Mouse (Mus musculus) left cerebral cortex, postnatal 4 days (tissue): ENCODE data around the gene Spry1. TPM values are rescaled to one million over a fixed set of nuclear protein-coding genes. Genes with fewer than 3 reads are reported as not detected.

ENCODE experiments used
- DNase-seq: peaks from one replicate; pipeline ENCODE4 v3.0.0-alpha.2; 2022
- intact Hi-C: fragments of 180-260 bp; cut with DNase I; formaldehyde crosslinking; loops from one replicate; pipeline ENCODE4 v1.15.1; 2025
- total RNA-seq, 2 experiments: library from RNA; stranded (reverse); gene quantifications; 2 replicates each; pipeline ENCODE4 v1.2.3; 2021

The Spry1 gene
- total RNA-seq, 2 experiments from 2014 or later, result 15.2 to 15.6 TPM

DNA sequence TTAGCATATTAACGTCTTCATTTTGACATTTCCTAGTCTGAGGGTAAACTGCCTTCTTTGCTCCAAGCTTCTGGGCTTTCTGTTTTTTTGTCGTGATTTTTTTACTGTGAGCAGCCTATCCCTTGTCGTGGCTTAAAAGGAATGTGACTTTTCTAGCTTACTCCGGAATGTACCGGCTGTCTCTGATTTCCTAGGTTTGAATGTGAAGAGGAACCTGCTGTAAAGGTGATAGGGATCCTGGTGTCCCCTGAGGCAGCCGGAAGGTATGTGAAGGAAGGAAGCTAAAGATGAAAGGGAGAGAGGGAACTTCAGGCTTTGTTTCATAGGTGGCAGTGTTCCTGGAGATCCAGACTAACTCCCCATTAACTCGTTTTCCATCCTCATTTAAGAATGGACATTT is 28.0 kb downstream of the Spry1 start:
- intact Hi-C loops, result no loop called here
- DNase-seq, result no peak

DNA sequence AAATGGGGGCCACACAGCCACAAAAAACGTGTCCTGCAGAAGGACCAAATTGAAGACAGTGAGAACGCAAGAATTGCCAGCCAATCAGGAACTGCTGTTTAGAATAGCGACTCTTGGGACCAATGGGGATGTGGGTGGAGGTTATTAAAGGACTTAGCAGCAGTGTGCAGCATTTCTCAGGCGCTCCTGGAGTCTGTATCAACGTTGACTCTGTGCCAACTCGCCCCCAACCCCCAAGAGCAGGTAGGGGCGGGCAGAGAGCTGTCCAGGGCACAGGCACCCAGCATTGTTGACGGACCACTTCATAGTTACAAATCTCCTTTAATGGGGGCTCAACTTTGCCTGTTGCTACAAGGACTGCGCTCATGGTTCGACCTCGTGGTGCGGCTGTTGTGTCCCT is 28.9 kb downstream of the Spry1 start:
- intact Hi-C loops, result no loop called here
- DNase-seq, result no peak

DNA sequence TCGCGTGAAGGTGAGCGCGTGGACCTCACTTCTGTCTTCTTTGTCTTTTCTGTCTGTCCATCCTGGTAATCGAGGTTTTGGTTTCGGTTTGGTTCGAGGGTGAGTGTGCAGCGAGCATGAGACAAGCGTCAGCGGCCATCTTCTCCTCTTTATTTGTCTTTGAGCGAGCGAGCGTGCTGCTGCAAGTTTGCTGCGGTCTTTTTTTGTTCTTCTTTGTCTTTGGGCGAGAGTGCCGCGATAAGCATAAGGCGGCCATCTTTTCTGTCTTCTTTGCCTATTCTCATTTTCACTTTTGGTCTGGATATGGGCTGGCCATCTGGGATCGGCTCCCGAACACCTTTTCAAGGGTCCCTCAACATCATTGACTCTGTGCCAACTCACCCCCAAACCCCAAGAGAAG is 29.4 kb downstream of the Spry1 start:
- intact Hi-C loops, result no loop called here

DNA sequence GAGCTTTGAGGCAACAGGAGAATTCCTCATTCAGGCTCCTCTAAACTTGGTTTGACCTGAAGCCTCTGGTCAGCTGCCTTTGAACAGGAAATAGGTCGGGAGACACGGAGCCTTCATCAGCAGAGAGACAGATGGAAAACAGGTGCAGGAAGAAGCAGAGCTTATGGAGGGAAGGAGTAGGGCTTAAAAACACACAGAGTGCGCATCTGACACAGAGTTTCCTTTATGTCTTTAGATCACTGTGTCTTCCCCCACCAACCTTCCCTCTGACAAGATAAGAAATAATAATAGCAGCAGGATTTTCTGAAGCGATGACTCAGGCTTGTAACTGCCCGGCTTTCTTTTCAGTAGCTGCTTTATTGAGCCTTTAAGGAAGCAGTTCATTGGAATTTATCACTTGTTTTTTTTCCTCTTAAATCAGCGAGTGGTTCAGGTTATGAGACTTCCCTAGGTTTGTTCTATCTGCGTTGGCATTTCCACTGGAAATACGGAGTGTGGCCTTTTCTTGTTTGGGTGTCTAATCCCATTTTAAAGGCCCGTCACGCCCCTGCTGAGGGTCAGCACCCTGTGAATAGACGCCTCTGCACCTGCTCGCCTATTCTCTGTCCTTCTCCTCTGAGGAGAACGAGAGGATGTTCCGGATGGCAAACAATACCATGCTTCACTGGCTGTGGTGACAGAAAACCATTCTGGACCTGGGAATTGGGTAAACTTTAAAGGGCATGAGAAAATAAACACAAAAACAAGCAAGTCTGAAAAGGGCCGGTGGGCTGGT is 32.7 kb downstream of the Spry1 start:
- DNase-seq, result no peak
- intact Hi-C loops, result no loop called here

More for the DNA sequence above, 29.4 kb downstream of the Spry1 start:
- DNase-seq, result no peak

DNA sequence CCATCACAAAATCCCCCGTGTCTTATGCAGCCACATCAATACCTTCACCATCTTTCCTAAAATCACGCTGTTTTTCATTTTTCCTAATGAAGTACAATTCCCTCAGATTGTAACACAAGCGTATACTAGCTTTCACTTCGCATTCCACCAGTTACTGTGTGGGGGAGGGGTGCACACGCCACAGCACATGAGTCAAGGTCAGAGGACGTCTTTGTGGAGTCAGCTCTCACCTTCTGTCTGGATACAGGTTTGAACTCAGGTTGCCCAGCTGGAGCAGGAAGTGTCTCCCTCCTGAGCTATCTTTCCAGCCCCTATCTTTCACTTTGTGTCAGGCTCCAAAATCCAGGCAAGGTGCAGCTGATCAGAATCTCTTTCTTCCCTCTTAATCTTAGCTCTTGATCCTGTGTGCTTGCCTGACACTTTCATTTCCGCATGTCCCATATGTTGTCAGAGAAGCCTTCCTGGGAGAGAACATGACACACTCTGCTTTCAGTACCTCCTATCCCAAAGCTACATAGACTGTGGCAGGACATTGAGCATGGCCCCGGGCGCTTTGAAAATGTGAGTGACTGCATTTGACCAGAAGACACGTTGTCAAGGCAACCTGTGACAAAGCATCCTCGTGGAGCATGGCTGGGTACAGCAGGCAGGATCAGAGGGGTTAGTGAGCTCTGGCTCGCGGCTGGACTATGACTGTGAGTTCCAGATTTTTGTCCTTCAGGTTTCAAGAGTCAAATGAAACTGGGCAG is 33.9 kb downstream of the Spry1 start:
- peak; percentile 23 for DNase-seq
- intact Hi-C loops, result no loop called here

DNA sequence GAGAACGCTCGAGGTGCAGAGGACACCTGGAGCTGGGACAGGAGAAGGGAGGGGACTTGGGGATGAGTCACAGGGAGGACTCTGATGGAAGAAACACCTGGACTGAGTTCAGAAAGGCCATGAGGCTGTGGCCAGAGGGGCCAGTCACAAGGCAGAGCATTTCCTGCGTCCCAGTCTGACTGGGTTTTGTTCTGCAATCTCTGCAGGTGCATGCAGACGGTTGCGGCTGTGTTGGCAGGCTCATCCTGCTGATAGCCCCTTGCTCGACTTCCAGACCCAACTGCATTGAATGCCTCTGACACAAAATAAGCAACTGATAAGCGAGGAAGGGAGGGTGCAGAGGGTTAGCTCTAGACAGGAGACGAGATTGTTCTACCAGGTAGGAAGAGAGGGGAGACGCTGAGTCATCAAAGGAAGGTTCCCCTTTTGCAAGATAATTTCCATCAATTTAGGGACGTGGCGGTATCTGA is 35.3 kb downstream of the Spry1 start:
- intact Hi-C loops, result no loop called here
- DNase-seq, result no peak

DNA sequence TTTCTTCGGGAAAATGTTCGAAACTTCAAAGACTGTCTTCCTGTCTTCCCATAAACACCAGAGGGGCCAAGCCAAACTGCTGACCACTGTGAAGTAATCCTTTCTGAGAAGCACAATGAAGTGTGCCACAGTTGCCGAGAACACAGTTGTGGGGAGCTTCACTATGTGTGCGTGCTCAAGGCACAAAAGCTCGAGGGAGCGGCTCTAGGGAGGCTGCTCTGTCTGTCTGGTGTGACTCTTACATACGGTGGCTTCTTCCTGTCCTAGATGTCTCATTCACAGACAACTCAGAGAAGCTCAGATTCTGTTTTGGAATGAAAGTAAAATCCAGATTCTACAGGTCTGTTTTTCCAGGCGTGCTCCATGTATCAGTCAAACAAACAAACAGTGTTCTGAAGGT is 36.5 kb downstream of the Spry1 start:
- DNase-seq, result no peak
- intact Hi-C loops, result no loop called here

DNA sequence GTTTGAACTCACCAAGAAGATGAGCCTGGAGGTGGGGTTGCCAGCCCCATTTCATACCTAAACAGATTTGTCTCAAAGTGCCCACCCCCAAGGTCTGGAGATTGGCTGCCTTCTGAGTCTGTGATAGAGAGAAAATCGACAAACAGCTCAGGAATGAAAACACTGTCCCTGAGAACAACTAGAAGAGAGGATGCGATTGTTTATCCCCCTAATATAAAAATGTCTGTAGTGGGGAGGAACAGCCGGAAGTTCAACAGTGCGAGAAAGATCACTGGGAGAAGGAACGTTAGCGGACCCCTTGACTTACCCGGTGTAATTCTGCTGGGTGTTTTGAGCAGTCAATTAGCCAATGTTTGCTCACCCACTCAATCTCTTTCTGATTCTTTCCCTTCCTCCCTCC is 46.5 kb downstream of the Spry1 start:
- intact Hi-C loops, result no loop called here
- DNase-seq, result no peak

DNA sequence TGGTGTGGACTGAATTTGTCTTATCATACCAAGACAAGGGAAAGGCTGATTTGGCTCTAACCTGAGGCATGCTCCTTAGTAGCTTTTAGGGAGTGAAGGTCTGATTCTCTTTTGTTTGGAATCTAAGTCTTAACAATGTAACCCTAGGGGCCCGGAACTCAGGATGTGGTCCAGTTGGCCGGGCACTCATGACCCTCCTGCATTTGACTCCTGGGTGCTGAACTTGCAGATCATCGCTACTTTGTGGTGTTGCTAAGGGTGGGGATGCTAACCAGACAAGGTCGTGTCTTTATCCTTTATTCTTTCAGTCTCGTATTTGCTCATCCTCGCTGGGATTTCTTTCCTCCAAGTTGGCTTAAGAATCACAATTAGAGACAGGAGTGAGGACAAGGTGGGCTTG is 47.0 kb downstream of the Spry1 start:
- intact Hi-C loops, result no loop called here
- no peak for DNase-seq

DNA sequence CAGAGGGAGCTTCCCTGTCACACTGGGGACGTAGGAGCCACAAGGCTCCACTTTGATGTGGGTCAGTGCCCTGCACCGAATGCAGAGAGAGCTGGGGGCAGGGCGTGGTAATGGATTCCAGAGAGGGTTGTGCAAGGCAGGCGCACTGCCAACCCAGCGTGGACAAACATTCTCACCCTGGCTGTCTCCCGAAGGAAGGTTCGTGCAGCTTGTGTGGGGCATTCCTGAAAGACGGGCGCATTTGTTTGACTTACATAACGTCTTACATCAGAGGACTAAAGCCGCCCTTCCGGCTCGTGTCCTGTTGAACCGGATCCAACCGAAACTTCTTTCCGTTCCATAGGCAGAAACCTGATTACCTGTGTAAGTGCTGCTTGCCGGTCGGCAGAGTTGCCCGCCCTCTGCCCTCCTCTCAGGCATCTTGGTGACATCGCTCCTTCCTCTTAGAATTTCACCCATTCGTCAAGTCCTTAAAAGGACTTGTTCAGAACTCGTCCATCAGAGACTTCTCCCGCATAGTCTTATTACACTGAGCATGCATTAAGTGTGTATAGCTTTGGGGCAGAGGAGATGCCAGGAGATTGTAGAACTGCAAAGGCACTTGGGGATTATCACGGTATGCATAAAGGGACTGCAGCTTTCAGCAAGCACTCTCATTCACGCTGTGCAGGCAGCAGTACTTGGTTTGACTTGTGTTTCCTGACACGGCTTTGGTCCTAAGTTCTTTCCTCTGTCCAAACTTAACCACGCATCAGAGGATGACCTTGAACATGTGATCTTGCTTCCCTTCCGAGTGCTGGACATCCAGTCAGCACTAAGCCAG is 47.6 kb downstream of the Spry1 start:
- intact Hi-C loops, result no loop called here

DNA sequence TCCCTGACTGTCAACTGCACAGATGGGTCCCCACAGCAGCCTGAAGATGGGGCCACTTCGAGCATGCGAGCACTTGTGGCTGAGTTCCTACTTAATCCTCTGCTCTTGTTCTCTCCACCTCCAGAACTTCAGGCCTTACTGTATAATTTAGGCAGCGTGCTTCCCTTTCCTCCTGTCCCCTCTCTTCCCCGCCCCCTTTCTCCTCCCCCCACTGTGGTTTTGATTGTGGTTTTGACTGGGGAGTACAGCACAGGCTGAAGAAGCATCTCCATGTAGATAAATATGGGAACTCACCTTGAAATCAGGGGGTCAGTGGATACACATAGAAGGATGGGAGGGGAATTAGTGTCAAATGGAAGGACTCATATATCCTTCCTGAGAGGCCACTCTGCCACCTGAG is 53.2 kb downstream of the Spry1 start:
- intact Hi-C loops, result no loop called here

More for the DNA sequence above, 47.6 kb downstream of the Spry1 start:
- DNase-seq, result peak; percentile 20

DNA sequence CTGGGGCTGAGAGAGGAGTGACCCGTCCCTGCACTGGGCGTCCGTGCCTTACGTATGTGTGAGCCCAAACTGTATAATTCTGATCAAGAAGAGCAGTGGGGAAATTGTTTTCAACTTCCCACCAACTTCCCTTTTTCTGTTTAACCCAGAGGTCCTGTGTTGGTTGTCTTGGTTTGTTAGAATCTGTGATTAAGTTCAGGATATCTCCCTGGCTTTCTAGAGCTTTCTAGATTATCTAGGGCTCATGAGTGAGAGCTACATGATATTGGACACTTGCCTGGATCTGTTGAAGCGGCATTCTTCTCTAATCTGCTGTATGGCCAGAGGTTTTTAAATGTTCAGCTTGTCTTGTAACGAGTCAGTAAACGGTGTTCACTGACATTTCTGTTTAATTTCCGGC is 53.8 kb downstream of the Spry1 start:
- DNase-seq, result no peak
- intact Hi-C loops, result no loop called here

More for the DNA sequence above, 53.2 kb downstream of the Spry1 start:
- no peak for DNase-seq

Other genes with a start within 250 kb of the Spry1 start
- 10 to 100 TPM; 28.1 to 29.2 TPM for gene Spata5, start 220.1 kb upstream of the Spry1 start, total RNA-seq
- gene Nudt6, start 219.7 kb upstream of the Spry1 start, total RNA-seq, result 1 to 10 TPM; 5.4 to 6.1 TPM
- gene Gm5148, start 84.5 kb downstream of the Spry1 start, total RNA-seq, result 1 to 10 TPM; 1.5 to 2.8 TPM